Mouse (Mus musculus): Measurements from ENCODE around the gene Ano9. TPM values are rescaled to one million over a fixed set of nuclear protein-coding genes. Genes with fewer than 3 reads are reported as not detected.
A peak's percentile ranks its signal among the peaks of the same experiment; 100 is the strongest.

Gene Ano9
- polyA plus RNA-seq, 1 experiment from 2014 or later, result 20.3 TPM

- Histone ChIP-seq H3K4me3 (ENCODE audit: low read depth, low read length) (no peak overlapping the region), H3K9ac (ENCODE audit: low read length) (no peak overlapping the region), H3K27ac (ENCODE audit: low read depth) (no peak overlapping the region), H3K4me1 (replicated peaks; ENCODE audit: control insufficient read depth, insufficient read depth, low read length) (peaks cover 5% of the 10 kb centered on the region; the same call in 1 of the 2 replicates), H3K27me3 (replicated peaks; ENCODE audit: control insufficient read depth, insufficient read depth, low read length) (peaks cover 13% of the 10 kb centered on the region), H3K36me3 (ENCODE audit: control insufficient read depth, insufficient read depth, low read length) (no peaks in the 10 kb centered on the region), H3K4me2 (ENCODE audit: low read length) (no peak overlapping the region), H3K9me3 (ENCODE audit: control insufficient read depth, low read length) (no peaks in the 10 kb centered on the region)
- DNase-seq (ENCODE audit: low spot score), result no peak
- 80% methylated on average over 6 of the region's 6 CpGs for WGBS
- no peak for ATAC-seq (replicated peaks; ENCODE audit: low FRiP score, low TSS enrichment, low read depth)
Observed at GRCm38 (mm10) chr7:141096021-141096420, 21.6 kb downstream of the Ano9 start.

- Histone ChIP-seq H3K27ac (ENCODE audit: low read depth) (no peak overlapping the region), H3K27me3 (replicated peaks; ENCODE audit: control insufficient read depth, insufficient read depth, low read length) (0 out of 2 replicates have a peak, but pooled peaks cover 2% of the 10 kb centered on the region), H3K4me1 (replicated peaks; ENCODE audit: control insufficient read depth, insufficient read depth, low read length) (peaks cover 5% of the 10 kb centered on the region; the same call in 1 of the 2 replicates), H3K4me2 (ENCODE audit: low read length) (no peak overlapping the region), H3K36me3 (ENCODE audit: control insufficient read depth, insufficient read depth, low read length) (no peaks in the 10 kb centered on the region), H3K9ac (ENCODE audit: low read length) (no peak overlapping the region), H3K4me3 (ENCODE audit: low read depth, low read length) (no peak overlapping the region), H3K9me3 (ENCODE audit: control insufficient read depth, low read length) (no peaks in the 10 kb centered on the region)
- DNase-seq (ENCODE audit: low spot score) (no peak), ATAC-seq (replicated peaks; ENCODE audit: low FRiP score, low TSS enrichment, low read depth) (no peak)
- 49% methylated on average over 15 of the region's 15 CpGs for WGBS
Observed at GRCm38 (mm10) chr7:141094487-141095205, 23.0 kb downstream of the Ano9 start.

- no peak overlapping the region for H3K27ac ChIP-seq (ENCODE audit: low read depth)
- 0 out of 2 replicates have a peak, but pooled peaks cover 5% of the 10 kb centered on the region for H3K4me1 ChIP-seq (replicated peaks; ENCODE audit: control insufficient read depth, insufficient read depth, low read length)
- H3K9me3 ChIP-seq (ENCODE audit: control insufficient read depth, low read length), result no peaks in the 10 kb centered on the region
- no peak overlapping the region for H3K9ac ChIP-seq (ENCODE audit: low read length)
- no peaks in the 10 kb centered on the region for H3K36me3 ChIP-seq (ENCODE audit: control insufficient read depth, insufficient read depth, low read length)
- ATAC-seq (replicated peaks; ENCODE audit: low FRiP score, low TSS enrichment, low read depth), result no peak
- H3K4me2 ChIP-seq (ENCODE audit: low read length), result no peak overlapping the region
- 68% methylated on average over 6 of the region's 6 CpGs for WGBS
- H3K27me3 ChIP-seq (replicated peaks; ENCODE audit: control insufficient read depth, insufficient read depth, low read length), result peaks cover 7% of the 10 kb centered on the region
- DNase-seq (ENCODE audit: low spot score), result no peak
- no peak overlapping the region for H3K4me3 ChIP-seq (ENCODE audit: low read depth, low read length)
Observed at GRCm38 (mm10) chr7:141093950-141094349, 23.7 kb downstream of the Ano9 start.

- Histone ChIP-seq H3K27ac (ENCODE audit: low read depth) (no peak overlapping the region), H3K9ac (ENCODE audit: low read length) (no peak overlapping the region), H3K4me2 (ENCODE audit: low read length) (peak overlapping the region; percentile 43), H3K9me3 (ENCODE audit: control insufficient read depth, low read length) (no peaks in the 10 kb centered on the region), H3K27me3 (replicated peaks; ENCODE audit: control insufficient read depth, insufficient read depth, low read length) (peaks cover 22% of the 10 kb centered on the region), H3K4me3 (ENCODE audit: low read depth, low read length) (peak overlapping the region; percentile 1; the same call in 1 of the 2 replicates), H3K36me3 (ENCODE audit: control insufficient read depth, insufficient read depth, low read length) (no peaks in the 10 kb centered on the region), H3K4me1 (replicated peaks; ENCODE audit: control insufficient read depth, insufficient read depth, low read length) (peaks cover 5% of the 10 kb centered on the region; the same call in 1 of the 2 replicates)
- WGBS, result 5% methylated on average over 37 of the region's 37 CpGs
- ATAC-seq (replicated peaks; ENCODE audit: low FRiP score, low TSS enrichment, low read depth) (peak; percentile 84), DNase-seq (ENCODE audit: low spot score) (peak; percentile 89)
Observed at GRCm38 (mm10) chr7:141092051-141092735, 25.4 kb downstream of the Ano9 start.

- ATAC-seq (replicated peaks; ENCODE audit: low FRiP score, low TSS enrichment, low read depth) (no peak), DNase-seq (ENCODE audit: low spot score) (no peak)
- H3K4me2 ChIP-seq (ENCODE audit: low read length), result no peak overlapping the region
- no peak overlapping the region for H3K4me3 ChIP-seq (ENCODE audit: low read depth, low read length)
- no peak overlapping the region for H3K9ac ChIP-seq (ENCODE audit: low read length)
- H3K4me1 ChIP-seq (replicated peaks; ENCODE audit: control insufficient read depth, insufficient read depth, low read length), result peaks cover 3% of the 10 kb centered on the region; the same call in 1 of the 2 replicates
- WGBS, result 73% methylated on average over 8 of the region's 8 CpGs
- peaks cover 22% of the 10 kb centered on the region for H3K27me3 ChIP-seq (replicated peaks; ENCODE audit: control insufficient read depth, insufficient read depth, low read length)
- no peak overlapping the region for H3K27ac ChIP-seq (ENCODE audit: low read depth)
- H3K36me3 ChIP-seq (ENCODE audit: control insufficient read depth, insufficient read depth, low read length), result no peaks in the 10 kb centered on the region
- no peaks in the 10 kb centered on the region for H3K9me3 ChIP-seq (ENCODE audit: control insufficient read depth, low read length)
Observed at GRCm38 (mm10) chr7:141090228-141090627, 27.4 kb downstream of the Ano9 start.

- 12% methylated on average over 18 of the region's 18 CpGs for WGBS
- Histone ChIP-seq H3K27ac (ENCODE audit: low read depth) (no peak overlapping the region), H3K36me3 (ENCODE audit: control insufficient read depth, insufficient read depth, low read length) (no peaks in the 10 kb centered on the region), H3K4me3 (ENCODE audit: low read depth, low read length) (no peak overlapping the region), H3K4me1 (replicated peaks; ENCODE audit: control insufficient read depth, insufficient read depth, low read length) (peaks cover 3% of the 10 kb centered on the region; the same call in 1 of the 2 replicates), H3K4me2 (ENCODE audit: low read length) (no peak overlapping the region), H3K9ac (ENCODE audit: low read length) (no peak overlapping the region), H3K9me3 (ENCODE audit: control insufficient read depth, low read length) (no peaks in the 10 kb centered on the region), H3K27me3 (replicated peaks; ENCODE audit: control insufficient read depth, insufficient read depth, low read length) (peaks cover 22% of the 10 kb centered on the region)
- DNase-seq (ENCODE audit: low spot score) (no peak), ATAC-seq (replicated peaks; ENCODE audit: low FRiP score, low TSS enrichment, low read depth) (no peak)
Observed at GRCm38 (mm10) chr7:141088473-141088872, 29.1 kb downstream of the Ano9 start.

- no peak overlapping the region for H3K9ac ChIP-seq (ENCODE audit: low read length)
- H3K36me3 ChIP-seq (ENCODE audit: control insufficient read depth, insufficient read depth, low read length), result no peaks in the 10 kb centered on the region
- no peak for ATAC-seq (replicated peaks; ENCODE audit: low FRiP score, low TSS enrichment, low read depth)
Observed at GRCm38 (mm10) chr7:141087894-141088293, 29.7 kb downstream of the Ano9 start.

GRCm38 (mm10) chr7:141079481-141080449, 37.8 kb downstream of the Ano9 start:
- no peaks in the 10 kb centered on the region for H3K36me3 ChIP-seq (ENCODE audit: control insufficient read depth, insufficient read depth, low read length)
- peak overlapping the region; percentile 30; the same call in 1 of the 2 replicates for H3K9ac ChIP-seq (ENCODE audit: low read length)
- 0 out of 2 replicates have a peak overlapping the region, but pooled peaks have one; percentile 5 for H3K27ac ChIP-seq (ENCODE audit: low read depth)
- H3K9me3 ChIP-seq (ENCODE audit: control insufficient read depth, low read length), result 0 out of 2 replicates have a peak, but pooled peaks cover 3% of the 10 kb centered on the region
- peak overlapping the region; percentile 31 for H3K4me3 ChIP-seq (ENCODE audit: low read depth, low read length)
- no peaks in the 10 kb centered on the region for H3K27me3 ChIP-seq (replicated peaks; ENCODE audit: control insufficient read depth, insufficient read depth, low read length)
- H3K4me2 ChIP-seq (ENCODE audit: low read length), result peak overlapping the region; percentile 44
- 21% methylated on average over 32 of the region's 34 CpGs for WGBS
- ATAC-seq (replicated peaks; ENCODE audit: low FRiP score, low TSS enrichment, low read depth), result peak; percentile 83
- peak; percentile 73 for DNase-seq (ENCODE audit: low spot score)
- no peaks in the 10 kb centered on the region for H3K4me1 ChIP-seq (replicated peaks; ENCODE audit: control insufficient read depth, insufficient read depth, low read length)

More at GRCm38 (mm10) chr7:141087894-141088293, 29.7 kb downstream of the Ano9 start:
- Histone ChIP-seq H3K27me3 (replicated peaks; ENCODE audit: control insufficient read depth, insufficient read depth, low read length) (peaks cover 22% of the 10 kb centered on the region), H3K4me3 (ENCODE audit: low read depth, low read length) (no peak overlapping the region), H3K4me2 (ENCODE audit: low read length) (no peak overlapping the region), H3K9me3 (ENCODE audit: control insufficient read depth, low read length) (0 out of 2 replicates have a peak, but pooled peaks cover 3% of the 10 kb centered on the region), H3K4me1 (replicated peaks; ENCODE audit: control insufficient read depth, insufficient read depth, low read length) (peaks cover 3% of the 10 kb centered on the region; the same call in 1 of the 2 replicates), H3K27ac (ENCODE audit: low read depth) (no peak overlapping the region)
- whole genome bisulfite sequencing, result 25% methylated on average over 8 of the region's 8 CpGs
- no peak for DNase-seq (ENCODE audit: low spot score)
